Mouse (Mus musculus) neutrophil, adult 5-6 weeks (primary cell): ENCODE data around the gene Pcid2. TPM values are rescaled to one million over a fixed set of nuclear protein-coding genes. Genes with fewer than 3 reads are reported as not detected.

ENCODE experiments used
- total RNA-seq: library from RNA; stranded (forward); fragments of 200-1000 nt; gene quantifications from 2 replicates; pipeline ENCODE4 v1.2.3, GENCODE M21; 2017

Gene Pcid2
- total RNA-seq, 1 experiment from 2014 or later = 45.2 TPM

Other genes starting within 250 kb of the Pcid2 start
- gene Mcf2l, start 231.7 kb downstream of the Pcid2 start, total RNA-seq = 8.8 and 9.3 TPM in 2 replicates
- gene F7, start 79.4 kb downstream of the Pcid2 start, total RNA-seq = 0.23 TPM in 1 of 2 replicates, not detected in the other
- gene F10, start 68.2 kb downstream of the Pcid2 start, total RNA-seq = 6.1 TPM in 2 replicates
- 0.12 TPM in 1 of 2 replicates, not detected in the other for gene Proz, start 44.5 kb downstream of the Pcid2 start, total RNA-seq
- gene Cul4a, start 162 bp upstream of the Pcid2 start, total RNA-seq = 57.1 and 64.4 TPM in 2 replicates
- 161 and 169 TPM in 2 replicates for gene Lamp1, start 53.7 kb upstream of the Pcid2 start, total RNA-seq
- gene Grtp1, start 95.2 kb upstream of the Pcid2 start, total RNA-seq = 0.37 and 0.47 TPM in 2 replicates
- not detected in 2 replicates for gene Adprhl1, start 148.7 kb upstream of the Pcid2 start, total RNA-seq
- gene Dcun1d2, start 182.7 kb upstream of the Pcid2 start, total RNA-seq = 14.9 and 15.6 TPM in 2 replicates
- 36.2 and 37.1 TPM in 2 replicates for gene Tmco3, start 182.7 kb upstream of the Pcid2 start, total RNA-seq
- 24.4 and 26.1 TPM in 2 replicates for gene Tfdp1, start 233.3 kb upstream of the Pcid2 start, total RNA-seq